Mouse (Mus musculus): ENCODE measurements around the gene Nomo1. TPM values are rescaled to one million over a fixed set of nuclear protein-coding genes. Genes with fewer than 3 reads are reported as not detected.

Gene Nomo1
- 37.7 and 39.2 TPM in 2 replicates for polyA plus RNA-seq (2015; fragmentation: Nextera tagmentation; extraction: Ambion mirVana)

- peak; percentile 96 for ATAC-seq (ENCODE audit: extremely low read depth, insufficient number of reproducible peaks, low FRiP score, low TSS enrichment)
- peaks cover 11% of the 10 kb centered on the region for H3K36me3 ChIP-seq
- H3K27me3 ChIP-seq (replicated peaks): no peaks in the 10 kb centered on the region; the same call in 1 of the 2 replicates
- H3K4me2 ChIP-seq: peak within 1 kb of the TSS; percentile 96
- H3K4me3 ChIP-seq: peak within 1 kb of the TSS; percentile 82
- peak within 1 kb of the TSS; percentile 86 for H3K9ac ChIP-seq
- H3K27ac ChIP-seq (replicated peaks): no peak within 1 kb of the TSS
- H3K9me3 ChIP-seq: no peaks in the 10 kb centered on the region
- H3K4me1 ChIP-seq: peaks cover 21% of the 10 kb centered on the region
- WGBS: 7% methylated on average over 39 of the region's 44 CpGs
Observed at GRCm38 (mm10) chr7:46033109-46033869, at the start of gene Nomo1. TSS of gene Nomo1 (plus strand) at chr7:46033698.

- 69% methylated on average over 6 of the region's 6 CpGs for WGBS
- no peak overlapping the region for H3K27ac ChIP-seq (replicated peaks)
Observed at GRCm38 (mm10) chr7:45986893-45987292, 46.6 kb upstream of the Nomo1 start.

GRCm38 (mm10) chr7:45988344-45988743 lies 45.2 kb upstream of the Nomo1 start:
- no peak for ATAC-seq (ENCODE audit: extremely low read depth, insufficient number of reproducible peaks, low FRiP score, low TSS enrichment)
- Histone ChIP-seq H3K4me3 (no peak overlapping the region), H3K9ac (no peak overlapping the region), H3K4me1 (no peaks in the 10 kb centered on the region), H3K27ac (replicated peaks) (no peak overlapping the region), H3K27me3 (replicated peaks) (0 out of 2 replicates have a peak, but pooled peaks cover 3% of the 10 kb centered on the region), H3K9me3 (no peaks in the 10 kb centered on the region), H3K4me2 (no peak overlapping the region), H3K36me3 (no peaks in the 10 kb centered on the region)
- 92% methylated on average over 1 of the region's 1 CpGs for WGBS

More at GRCm38 (mm10) chr7:45986893-45987292, 46.6 kb upstream of the Nomo1 start:
- no peaks in the 10 kb centered on the region for H3K9me3 ChIP-seq
- H3K4me1 ChIP-seq: no peaks in the 10 kb centered on the region
- H3K36me3 ChIP-seq: no peaks in the 10 kb centered on the region
- no peak overlapping the region for H3K9ac ChIP-seq
- no peak for ATAC-seq (ENCODE audit: extremely low read depth, insufficient number of reproducible peaks, low FRiP score, low TSS enrichment)
- H3K4me3 ChIP-seq: no peak overlapping the region
- H3K4me2 ChIP-seq: no peak overlapping the region
- 0 out of 2 replicates have a peak, but pooled peaks cover 9% of the 10 kb centered on the region for H3K27me3 ChIP-seq (replicated peaks)

- 0 out of 2 replicates have a peak, but pooled peaks cover 4% of the 10 kb centered on the region for H3K27me3 ChIP-seq (replicated peaks)
- H3K27ac ChIP-seq (replicated peaks): no peak overlapping the region
- no peaks in the 10 kb centered on the region for H3K36me3 ChIP-seq
- H3K9me3 ChIP-seq: no peaks in the 10 kb centered on the region
- H3K9ac ChIP-seq: no peak overlapping the region
- H3K4me1 ChIP-seq: no peaks in the 10 kb centered on the region
- no peak overlapping the region for H3K4me3 ChIP-seq
- ATAC-seq (ENCODE audit: extremely low read depth, insufficient number of reproducible peaks, low FRiP score, low TSS enrichment): no peak
- 73% methylated on average over 8 of the region's 8 CpGs for WGBS
- no peak overlapping the region for H3K4me2 ChIP-seq
Observed at GRCm38 (mm10) chr7:45992470-45992869, 41.0 kb upstream of the Nomo1 start.

- H3K9ac ChIP-seq: no peak overlapping the region
- no peak overlapping the region for H3K27ac ChIP-seq (replicated peaks)
- H3K4me1 ChIP-seq: no peaks in the 10 kb centered on the region
- peaks cover 9% of the 10 kb centered on the region for H3K27me3 ChIP-seq (replicated peaks)
- no peaks in the 10 kb centered on the region for H3K36me3 ChIP-seq
- no peak overlapping the region for H3K4me3 ChIP-seq
- H3K9me3 ChIP-seq: no peaks in the 10 kb centered on the region
- ATAC-seq (ENCODE audit: extremely low read depth, insufficient number of reproducible peaks, low FRiP score, low TSS enrichment): no peak
- H3K4me2 ChIP-seq: no peak overlapping the region
- WGBS: 84% methylated on average over 4 of the region's 4 CpGs
Observed at GRCm38 (mm10) chr7:46000577-46000976, 32.9 kb upstream of the Nomo1 start.

GRCm38 (mm10) chr7:46002748-46003147 lies 30.8 kb upstream of the Nomo1 start:
- Histone ChIP-seq H3K4me2 (no peak overlapping the region), H3K36me3 (no peaks in the 10 kb centered on the region), H3K27ac (replicated peaks) (no peak overlapping the region), H3K27me3 (replicated peaks) (peaks cover 15% of the 10 kb centered on the region), H3K9me3 (no peaks in the 10 kb centered on the region), H3K4me1 (no peaks in the 10 kb centered on the region), H3K4me3 (no peak overlapping the region), H3K9ac (no peak overlapping the region)
- ATAC-seq (ENCODE audit: extremely low read depth, insufficient number of reproducible peaks, low FRiP score, low TSS enrichment): no peak
- 54% methylated on average over 4 of the region's 4 CpGs for WGBS

DNA sequence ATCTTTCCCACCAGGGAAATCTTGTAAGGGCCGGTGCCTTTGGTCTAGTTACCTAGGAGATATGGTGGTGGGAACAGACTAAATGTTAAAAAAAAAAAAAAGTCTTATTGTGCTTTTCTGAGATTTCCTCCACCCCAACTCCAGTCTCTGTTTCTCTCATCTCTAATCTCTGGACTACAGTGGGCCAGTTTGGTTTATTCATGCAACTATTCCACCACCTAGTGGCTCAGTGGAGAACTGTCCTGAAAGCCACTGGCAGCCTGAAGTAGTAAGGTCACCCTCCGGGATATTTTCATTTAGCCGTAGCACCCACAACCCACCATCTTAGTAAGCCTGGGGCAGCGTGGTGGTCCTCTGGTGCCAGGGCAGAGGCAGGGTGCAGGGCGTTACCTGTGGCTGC lies 23.9 kb upstream of the Nomo1 start:
- H3K27me3 ChIP-seq (replicated peaks): peaks cover 25% of the 10 kb centered on the region
- H3K9ac ChIP-seq: no peak overlapping the region
- H3K4me2 ChIP-seq: no peak overlapping the region
- no peaks in the 10 kb centered on the region for H3K36me3 ChIP-seq
- WGBS: 18% methylated on average over 5 of the region's 5 CpGs
- peaks cover 15% of the 10 kb centered on the region for H3K4me1 ChIP-seq
- no peaks in the 10 kb centered on the region for H3K9me3 ChIP-seq
- no peak for ATAC-seq (ENCODE audit: extremely low read depth, insufficient number of reproducible peaks, low FRiP score, low TSS enrichment)
- H3K27ac ChIP-seq (replicated peaks): no peak overlapping the region
- no peak overlapping the region for H3K4me3 ChIP-seq

- Histone ChIP-seq H3K9ac (no peak overlapping the region), H3K4me1 (peaks cover 15% of the 10 kb centered on the region), H3K9me3 (no peaks in the 10 kb centered on the region), H3K4me2 (no peak overlapping the region), H3K27me3 (replicated peaks) (peaks cover 10% of the 10 kb centered on the region), H3K4me3 (no peak overlapping the region), H3K27ac (replicated peaks) (no peak overlapping the region), H3K36me3 (no peaks in the 10 kb centered on the region)
- ATAC-seq (ENCODE audit: extremely low read depth, insufficient number of reproducible peaks, low FRiP score, low TSS enrichment): no peak
Observed at GRCm38 (mm10) chr7:46012121-46012520, 21.4 kb upstream of the Nomo1 start.

- H3K9me3 ChIP-seq: no peaks in the 10 kb centered on the region
- 0 out of 2 replicates have a peak overlapping the region, but pooled peaks have one; percentile 8 for H3K27ac ChIP-seq (replicated peaks)
- H3K4me1 ChIP-seq: peaks cover 12% of the 10 kb centered on the region
- H3K27me3 ChIP-seq (replicated peaks): peaks cover 3% of the 10 kb centered on the region
- H3K36me3 ChIP-seq: no peaks in the 10 kb centered on the region
- H3K4me2 ChIP-seq: no peak overlapping the region
- 20% methylated on average over 9 of the region's 9 CpGs for WGBS
- H3K4me3 ChIP-seq: no peak overlapping the region
- H3K9ac ChIP-seq: no peak overlapping the region
- no peak for ATAC-seq (ENCODE audit: extremely low read depth, insufficient number of reproducible peaks, low FRiP score, low TSS enrichment)
Observed at GRCm38 (mm10) chr7:46013266-46014010, 20.1 kb upstream of the Nomo1 start.

DNA sequence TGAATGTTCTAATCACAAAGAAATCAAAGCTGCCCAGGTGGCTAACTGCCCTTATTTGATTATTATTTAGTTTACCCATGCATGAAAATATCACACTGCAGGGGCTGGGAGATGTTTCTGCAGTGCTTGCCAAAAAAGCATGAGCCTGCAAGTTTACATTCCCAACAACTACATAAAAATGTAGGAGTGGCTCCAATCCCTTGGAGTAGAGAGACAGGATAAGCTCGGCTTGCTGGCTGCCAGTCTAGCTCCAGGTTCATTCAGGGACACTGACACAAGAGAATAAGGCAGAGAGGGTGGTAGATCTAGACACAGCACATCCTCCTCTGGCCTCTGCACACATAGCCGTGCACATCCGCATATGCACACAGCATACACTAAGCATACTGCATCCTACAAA lies 13.9 kb upstream of the Nomo1 start:
- no peak overlapping the region for H3K4me2 ChIP-seq
- H3K9me3 ChIP-seq: no peaks in the 10 kb centered on the region
- H3K9ac ChIP-seq: no peak overlapping the region
- WGBS: 69% methylated on average over 3 of the region's 3 CpGs
- H3K36me3 ChIP-seq: no peaks in the 10 kb centered on the region
- no peak overlapping the region for H3K4me3 ChIP-seq
- no peaks in the 10 kb centered on the region for H3K27me3 ChIP-seq (replicated peaks)
- ATAC-seq (ENCODE audit: extremely low read depth, insufficient number of reproducible peaks, low FRiP score, low TSS enrichment): no peak
- H3K27ac ChIP-seq (replicated peaks): no peak overlapping the region
- peaks cover 5% of the 10 kb centered on the region; the same call in 1 of the 2 replicates for H3K4me1 ChIP-seq

DNA sequence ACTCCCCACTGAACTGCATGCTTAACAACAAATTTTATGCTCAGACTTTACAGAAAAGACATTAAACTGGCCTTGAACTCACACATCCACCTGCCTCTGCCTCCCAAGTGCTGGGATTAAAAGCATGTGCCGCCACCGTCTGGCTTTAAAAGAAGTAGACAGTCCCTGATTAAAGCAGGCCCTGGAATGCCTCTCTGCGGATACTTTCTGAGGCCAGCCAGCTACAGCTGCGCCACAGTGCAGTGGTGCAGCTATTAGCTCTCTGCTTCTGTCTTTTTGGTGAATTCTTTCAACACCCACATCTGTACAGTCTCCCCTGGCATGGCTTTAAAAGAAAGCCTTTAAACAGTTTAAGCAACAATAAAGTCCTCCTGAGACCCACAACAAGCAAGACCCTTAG lies 11.5 kb upstream of the Nomo1 start:
- Histone ChIP-seq H3K4me3 (no peak overlapping the region), H3K4me2 (no peak overlapping the region), H3K27ac (replicated peaks) (no peak overlapping the region), H3K9ac (no peak overlapping the region), H3K9me3 (no peaks in the 10 kb centered on the region), H3K27me3 (replicated peaks) (no peaks in the 10 kb centered on the region), H3K4me1 (peaks cover 5% of the 10 kb centered on the region; the same call in 1 of the 2 replicates), H3K36me3 (no peaks in the 10 kb centered on the region)
- ATAC-seq (ENCODE audit: extremely low read depth, insufficient number of reproducible peaks, low FRiP score, low TSS enrichment): no peak
- WGBS: 31% methylated on average over 4 of the region's 4 CpGs
